Mouse (Mus musculus): ENCODE measurements around the gene A030005K14Rik. TPM values are rescaled to one million over a fixed set of nuclear protein-coding genes. Genes with fewer than 3 reads are reported as not detected.

Gene A030005K14Rik
- polyA plus RNA-seq, 1 experiment from 2014 or later: not detected

DNA sequence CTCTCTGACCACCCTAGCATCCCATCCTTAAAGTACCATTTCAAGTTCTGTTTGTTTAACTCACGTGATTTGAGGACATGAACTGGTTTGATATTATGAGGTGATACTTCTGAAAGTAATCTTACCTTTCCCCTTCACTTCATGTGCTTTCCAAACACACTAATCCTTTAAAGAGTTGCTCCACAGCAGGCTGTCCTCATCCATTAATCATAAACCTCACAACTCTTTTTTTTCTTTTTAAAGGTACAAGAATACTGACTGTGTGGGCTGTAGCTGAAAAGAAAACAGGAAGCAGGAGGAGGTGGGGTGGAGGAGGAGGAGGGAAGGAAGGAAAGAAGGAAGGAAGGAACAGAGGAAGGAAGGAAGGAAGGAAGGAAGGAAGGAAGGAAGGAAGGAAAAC lies 27.2 kb downstream of the A030005K14Rik start:
- no peaks in the 10 kb centered on the region for H3K9me3 ChIP-seq (replicated peaks)
- no peak overlapping the region for H3K4me3 ChIP-seq (replicated peaks)
- 67% methylated on average over 1 of the region's 1 CpGs for WGBS
- H3K4me1 ChIP-seq: 0 out of 2 replicates have a peak, but pooled peaks cover 5% of the 10 kb centered on the region
- H3K9ac ChIP-seq: no peak overlapping the region
- H3K36me3 ChIP-seq: no peaks in the 10 kb centered on the region
- no peaks in the 10 kb centered on the region for H3K27me3 ChIP-seq
- H3K4me2 ChIP-seq: no peak overlapping the region
- H3K27ac ChIP-seq: no peak overlapping the region
- no peak for ATAC-seq (replicated peaks; ENCODE audit: low FRiP score)

GRCm38 (mm10) chr1:83016556-83016955 lies 42.6 kb downstream of the A030005K14Rik start:
- H3K36me3 ChIP-seq: no peaks in the 10 kb centered on the region
- no peak for ATAC-seq (replicated peaks; ENCODE audit: low FRiP score)
- no peak overlapping the region for H3K4me3 ChIP-seq (replicated peaks)
- no peaks in the 10 kb centered on the region for H3K27me3 ChIP-seq
- H3K4me2 ChIP-seq: no peak overlapping the region
- no peak overlapping the region for H3K9ac ChIP-seq
- 70% methylated on average over 1 of the region's 1 CpGs for WGBS
- H3K9me3 ChIP-seq (replicated peaks): no peaks in the 10 kb centered on the region
- no peaks in the 10 kb centered on the region for H3K4me1 ChIP-seq
- no peak overlapping the region for H3K27ac ChIP-seq

GRCm38 (mm10) chr1:83015329-83015879 lies 43.8 kb downstream of the A030005K14Rik start:
- Histone ChIP-seq H3K9ac (no peak overlapping the region), H3K27me3 (no peaks in the 10 kb centered on the region), H3K36me3 (no peaks in the 10 kb centered on the region), H3K9me3 (replicated peaks) (no peaks in the 10 kb centered on the region), H3K27ac (no peak overlapping the region), H3K4me1 (no peaks in the 10 kb centered on the region), H3K4me3 (replicated peaks) (no peak overlapping the region), H3K4me2 (no peak overlapping the region)
- 81% methylated on average over 10 of the region's 10 CpGs for WGBS
- ATAC-seq (replicated peaks; ENCODE audit: low FRiP score): no peak

DNA sequence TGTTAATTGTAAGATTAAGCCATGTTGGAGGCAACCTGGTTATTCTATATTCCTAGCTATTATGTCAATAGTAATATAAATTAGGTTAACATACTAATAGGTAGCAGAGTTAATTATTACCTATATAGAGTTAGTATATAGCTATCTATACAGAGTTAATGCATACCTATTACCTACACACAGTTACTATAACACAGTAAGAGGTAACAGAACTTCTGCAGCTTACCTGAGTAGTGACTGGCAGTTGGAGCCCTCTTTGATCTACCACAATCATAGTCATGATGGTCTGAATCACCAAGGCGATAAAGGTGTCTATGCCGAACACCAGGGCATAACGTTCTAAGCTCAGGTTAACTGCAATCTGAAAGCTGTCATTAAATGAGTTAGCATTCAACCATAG lies 44.7 kb downstream of the A030005K14Rik start:
- Histone ChIP-seq H3K4me2 (no peak overlapping the region), H3K9me3 (replicated peaks) (no peaks in the 10 kb centered on the region), H3K27ac (no peak overlapping the region), H3K27me3 (no peaks in the 10 kb centered on the region), H3K4me1 (no peaks in the 10 kb centered on the region), H3K36me3 (no peaks in the 10 kb centered on the region), H3K9ac (no peak overlapping the region), H3K4me3 (replicated peaks) (no peak overlapping the region)
- no peak for ATAC-seq (replicated peaks; ENCODE audit: low FRiP score)
- WGBS: 86% methylated on average over 3 of the region's 3 CpGs

Other genes with a start within 250 kb of the A030005K14Rik start
- 29.7 and 33.0 TPM in 2 replicates for gene Agfg1, start 219.9 kb downstream of the A030005K14Rik start, polyA plus RNA-seq (2015; fragmentation: Nextera tagmentation; extraction: Ambion mirVana)
- gene A030005L19Rik, start 146.1 kb downstream of the A030005K14Rik start, polyA plus RNA-seq (2015; fragmentation: Nextera tagmentation; extraction: Ambion mirVana): 0.26 and 0.28 TPM in 2 replicates
- not detected in 2 replicates for gene A030014E15Rik, start 134.5 kb downstream of the A030005K14Rik start, polyA plus RNA-seq (2015; fragmentation: Nextera tagmentation; extraction: Ambion mirVana)
- gene Gm6217, start 128.0 kb downstream of the A030005K14Rik start, polyA plus RNA-seq (2015; fragmentation: Nextera tagmentation; extraction: Ambion mirVana): not detected in 2 replicates
- gene A030003K21Rik, start 116.0 kb downstream of the A030005K14Rik start, polyA plus RNA-seq (2015; fragmentation: Nextera tagmentation; extraction: Ambion mirVana): not detected in 2 replicates
- gene Gm7544, start 103.4 kb downstream of the A030005K14Rik start, polyA plus RNA-seq (2015; fragmentation: Nextera tagmentation; extraction: Ambion mirVana): not detected in 2 replicates
- gene Gm47955, start 99.1 kb downstream of the A030005K14Rik start, polyA plus RNA-seq (2015; fragmentation: Nextera tagmentation; extraction: Ambion mirVana): not detected in 2 replicates
- not detected in 2 replicates for gene Gm47959, start 58.8 kb downstream of the A030005K14Rik start, polyA plus RNA-seq (2015; fragmentation: Nextera tagmentation; extraction: Ambion mirVana)
- 1.1 and 1.2 TPM in 2 replicates for gene Slc19a3, start 20.9 kb downstream of the A030005K14Rik start, polyA plus RNA-seq (2015; fragmentation: Nextera tagmentation; extraction: Ambion mirVana)
- not detected in 2 replicates for gene Krtap28-10, start 16.9 kb downstream of the A030005K14Rik start, polyA plus RNA-seq (2015; fragmentation: Nextera tagmentation; extraction: Ambion mirVana)
- gene Gm47969, start 14.4 kb downstream of the A030005K14Rik start, polyA plus RNA-seq (2015; fragmentation: Nextera tagmentation; extraction: Ambion mirVana): not detected in 2 replicates
- gene Krtap28-13, start 1.6 kb upstream of the A030005K14Rik start, polyA plus RNA-seq (2015; fragmentation: Nextera tagmentation; extraction: Ambion mirVana): not detected in 2 replicates
- gene Ccl20, start 57.4 kb upstream of the A030005K14Rik start, polyA plus RNA-seq (2015; fragmentation: Nextera tagmentation; extraction: Ambion mirVana): 0.56 and 1.2 TPM in 2 replicates
- gene Daw1, start 100.4 kb upstream of the A030005K14Rik start, polyA plus RNA-seq (2015; fragmentation: Nextera tagmentation; extraction: Ambion mirVana): 0.33 and 0.38 TPM in 2 replicates